Mouse (Mus musculus) regulatory T cell (primary cell): Measurements from ENCODE around the gene Iffo2.

Experiments
- in situ Hi-C: fragments of 300-600 bp; cut with MboI, MseI; formaldehyde crosslinking; loops from one replicate; pipeline ENCODE4 v1.15.1; 2025; ENCODE audit warnings: high pct_unique_total_duplicates

The Iffo2 gene

GRCm38 (mm10) chr4:139580663-139581336 lies 50.5 kb downstream of the Iffo2 start:
- in situ Hi-C loops: loop anchor here (25.0 kb wide), 1 partner anchor 1382 kb away; the partner anchor contains the start of gene Sdhb

GRCm38 (mm10) chr4:139581427-139582051 lies 51.2 kb downstream of the Iffo2 start:
- in situ Hi-C loops: loop anchor here (25.0 kb wide), 1 partner anchor 1381 kb away; the partner anchor contains the start of gene Sdhb

GRCm38 (mm10) chr4:139582346-139582745 lies 52.0 kb downstream of the Iffo2 start:
- in situ Hi-C loops: loop anchor here (25.0 kb wide), 1 partner anchor 1380 kb away; the partner anchor contains the start of gene Sdhb

- in situ Hi-C loops: loop anchor here (25.0 kb wide), 1 partner anchor 1379 kb away; the partner anchor contains the start of gene Sdhb
Measured at GRCm38 (mm10) chr4:139582903-139583302, 52.6 kb downstream of the Iffo2 start.

- in situ Hi-C loops: loop anchor here (25.0 kb wide), 1 partner anchor 1379 kb away; the partner anchor contains the start of gene Sdhb
Measured at GRCm38 (mm10) chr4:139583629-139584245, 53.4 kb downstream of the Iffo2 start.

GRCm38 (mm10) chr4:139584704-139585103 lies 54.4 kb downstream of the Iffo2 start:
- in situ Hi-C loops: loop anchor here (25.0 kb wide), 1 partner anchor 1378 kb away; the partner anchor contains the start of gene Sdhb

GRCm38 (mm10) chr4:139585713-139586112 lies 55.4 kb downstream of the Iffo2 start:
- in situ Hi-C loops: loop anchor here (25.0 kb wide), 1 partner anchor 1377 kb away; the partner anchor contains the start of gene Sdhb

- in situ Hi-C loops: loop anchor here (25.0 kb wide), 1 partner anchor 1375 kb away; the partner anchor contains the start of gene Sdhb
Measured at GRCm38 (mm10) chr4:139587370-139587769, 57.0 kb downstream of the Iffo2 start.

GRCm38 (mm10) chr4:139587773-139588172 lies 57.4 kb downstream of the Iffo2 start:
- in situ Hi-C loops: loop anchor here (25.0 kb wide), 1 partner anchor 1375 kb away; the partner anchor contains the start of gene Sdhb

- in situ Hi-C loops: loop anchor here (25.0 kb wide), 1 partner anchor 1373 kb away; the partner anchor contains the start of gene Sdhb
Measured at GRCm38 (mm10) chr4:139589351-139590027, 59.1 kb downstream of the Iffo2 start.

GRCm38 (mm10) chr4:139590446-139590845 lies 60.1 kb downstream of the Iffo2 start:
- in situ Hi-C loops: loop anchor here (25.0 kb wide), 1 partner anchor 1372 kb away; the partner anchor contains the start of gene Sdhb

- in situ Hi-C loops: loop anchor here (25.0 kb wide), 1 partner anchor 1369 kb away; the partner anchor contains the start of gene Sdhb
Measured at GRCm38 (mm10) chr4:139592895-139593294, 62.5 kb downstream of the Iffo2 start.

GRCm38 (mm10) chr4:139593383-139593782 lies 63.0 kb downstream of the Iffo2 start:
- in situ Hi-C loops: loop anchor here (25.0 kb wide), 1 partner anchor 1369 kb away; the partner anchor contains the start of gene Sdhb

GRCm38 (mm10) chr4:139594062-139594461 lies 63.7 kb downstream of the Iffo2 start:
- in situ Hi-C loops: loop anchor here (25.0 kb wide), 1 partner anchor 1368 kb away; the partner anchor contains the start of gene Sdhb

GRCm38 (mm10) chr4:139596715-139597114 lies 66.4 kb downstream of the Iffo2 start:
- in situ Hi-C loops: loop anchor here (25.0 kb wide), 1 partner anchor 1366 kb away; the partner anchor contains the start of gene Sdhb

- in situ Hi-C loops: loop anchor here (25.0 kb wide), 1 partner anchor 1365 kb away; the partner anchor contains the start of gene Sdhb
Measured at GRCm38 (mm10) chr4:139597286-139598284, 67.2 kb downstream of the Iffo2 start.

GRCm38 (mm10) chr4:139598356-139598755 lies 68.0 kb downstream of the Iffo2 start:
- in situ Hi-C loops: loop anchor here (25.0 kb wide), 1 partner anchor 1364 kb away; the partner anchor contains the start of gene Sdhb

GRCm38 (mm10) chr4:139598950-139599518 lies 68.7 kb downstream of the Iffo2 start:
- in situ Hi-C loops: loop anchor here (25.0 kb wide), 1 partner anchor 1363 kb away; the partner anchor contains the start of gene Sdhb
